Mouse (Mus musculus) MEL (cell line): ENCODE measurements around the gene Fgfrl1. TPM values are rescaled to one million over a fixed set of nuclear protein-coding genes. Genes with fewer than 3 reads are reported as not detected.

Experiments
- DNase-seq: peaks from one replicate; pipeline ENCODE4 v3.0.0; 2011; ENCODE audit warnings: low read depth, low spot score
- H3K27ac ChIP-seq: 2 replicates; pipeline ENCODE4 v1.5.1; 2012; ENCODE audit warnings: low read depth, mild to moderate bottlenecking, control low read depth, low read length, moderate library complexity; ENCODE audit not compliant: control insufficient read depth
- H3K27me3 ChIP-seq, 2 experiments: fragments of 150-350 bp in 1 of 2; sonication (generic) in 1 of 2; 2 replicates each; pipeline ENCODE4 v1.6.1; 2012; ENCODE audit warnings: low read length in 2 of 2, mild to moderate bottlenecking in 2 of 2, improper control_type of control experiment in 1 of 2, moderate library complexity in 1 of 2; ENCODE audit not compliant: insufficient read depth in 2 of 2, control insufficient read depth in 1 of 2
- H3K36me3 ChIP-seq, 2 experiments: 2 replicates each; pipeline ENCODE4 v1.6.1; 2012 to 2014; ENCODE audit warnings: low read length in 2 of 2, improper control_type of control experiment in 1 of 2, inconsistent platforms in 1 of 2, mild to moderate bottlenecking in 1 of 2; ENCODE audit not compliant: insufficient read depth in 2 of 2, control insufficient read depth in 1 of 2
- H3K4me1 ChIP-seq, 2 experiments: fragments of 150-350 bp in 1 of 2; sonication (generic) in 1 of 2; 2 replicates each; pipeline ENCODE4 v1.6.1; 2012; ENCODE audit warnings: low read length in 2 of 2, improper control_type of control experiment in 1 of 2, mild to moderate bottlenecking in 1 of 2; ENCODE audit not compliant: insufficient read depth in 2 of 2, control insufficient read depth in 1 of 2
- H3K4me3 ChIP-seq, 2 experiments: fragments of 150-350 bp in 1 of 2; sonication (generic) in 1 of 2; 2 replicates each; pipeline ENCODE4 v1.5.1; 2012; ENCODE audit warnings: low read depth in 2 of 2, low read length in 2 of 2, mild to moderate bottlenecking in 2 of 2, moderate library complexity in 2 of 2, control low read depth in 1 of 2, improper control_type of control experiment in 1 of 2; ENCODE audit not compliant: control insufficient read depth in 1 of 2, insufficient read depth in 1 of 2
- H3K79me2 ChIP-seq: 2 replicates; pipeline ENCODE4 v1.6.1; 2012; ENCODE audit warnings: mild to moderate bottlenecking, low read length, moderate library complexity; ENCODE audit not compliant: control insufficient read depth, poor library complexity, insufficient read depth
- H3K9ac ChIP-seq: 2 replicates; pipeline ENCODE4 v1.6.1; 2012; ENCODE audit warnings: low read depth, mild to moderate bottlenecking, control low read depth, low read length, moderate library complexity; ENCODE audit not compliant: control insufficient read depth, poor library complexity, severe bottlenecking
- H3K9me3 ChIP-seq: fragments of 150-350 bp; sonication (generic); replicated peaks from 2 replicates; pipeline ENCODE4 v1.6.1; 2012; ENCODE audit warnings: mild to moderate bottlenecking, low read length, improper control_type of control experiment, moderate library complexity; ENCODE audit not compliant: insufficient read depth
- CHD1 ChIP-seq: IDR thresholded peaks from 2 replicates; pipeline ENCODE4 v1.6.1; 2012; ENCODE audit warnings: low read depth, mild to moderate bottlenecking, inconsistent platforms, low read length, improper control_type of control experiment
- CHD2 ChIP-seq: IDR thresholded peaks from 2 replicates; pipeline ENCODE4 v1.6.1; 2011; ENCODE audit warnings: low read length, improper control_type of control experiment
- CTCF ChIP-seq, 3 experiments: IDR thresholded peaks in 2 of 3; conservative IDR thresholded peaks in 1 of 3; 2 replicates each; pipeline ENCODE4 v1.5.1; 2011 to 2012; ENCODE audit warnings: low read length in 3 of 3, low read depth in 2 of 3, mild to moderate bottlenecking in 2 of 3, improper control_type of control experiment in 1 of 3, inconsistent platforms in 1 of 3, mixed read lengths in 1 of 3, moderate library complexity in 1 of 3; ENCODE audit not compliant: control insufficient read depth in 1 of 3, insufficient read depth in 1 of 3, poor library complexity in 1 of 3, severe bottlenecking in 1 of 3
- E2F4 ChIP-seq: IDR thresholded peaks from 2 replicates; pipeline ENCODE4 v1.6.1; 2011; ENCODE audit warnings: low read depth, low read length, improper control_type of control experiment, borderline replicate concordance
- EP300 ChIP-seq, 2 experiments: IDR thresholded peaks; 2 replicates each; pipeline ENCODE4 v1.6.1; 2011; ENCODE audit warnings: improper control_type of control experiment in 2 of 2, low read length in 2 of 2, low read depth in 1 of 2, mild to moderate bottlenecking in 1 of 2
- ETS1 ChIP-seq: IDR thresholded peaks from 2 replicates; pipeline ENCODE4 v1.6.1; 2012; ENCODE audit warnings: low read depth, mild to moderate bottlenecking, inconsistent platforms, low read length, improper control_type of control experiment, moderate library complexity
- GATA1 ChIP-seq: IDR thresholded peaks from 2 replicates; pipeline ENCODE4 v1.6.1; 2011; ENCODE audit warnings: low read depth, low read length, improper control_type of control experiment
- HCFC1 ChIP-seq: IDR thresholded peaks from 2 replicates; pipeline ENCODE4 v1.6.1; 2012; ENCODE audit warnings: low read depth, mild to moderate bottlenecking, inconsistent platforms, low read length, improper control_type of control experiment, moderate library complexity
- JUND ChIP-seq: IDR thresholded peaks from 2 replicates; pipeline ENCODE4 v1.6.1; 2011; ENCODE audit warnings: low read depth, mild to moderate bottlenecking, improper control_type of control experiment, low read length
- KAT2A ChIP-seq: conservative IDR thresholded peaks from 2 replicates; pipeline ENCODE4 v1.6.1; 2012; ENCODE audit warnings: low read depth, low read length, improper control_type of control experiment, inconsistent platforms
- MAFK ChIP-seq: IDR thresholded peaks from 2 replicates; pipeline ENCODE4 v1.6.1; 2011; ENCODE audit warnings: low read depth, mild to moderate bottlenecking, low read length, improper control_type of control experiment, borderline replicate concordance
- MAX ChIP-seq: IDR thresholded peaks from 2 replicates; pipeline ENCODE4 v1.6.1; 2011; ENCODE audit warnings: low read length, improper control_type of control experiment
- MEF2A ChIP-seq: IDR thresholded peaks from 2 replicates; pipeline ENCODE4 v1.6.1; 2014; ENCODE audit warnings: low read depth, mild to moderate bottlenecking, inconsistent platforms, low read length, improper control_type of control experiment; ENCODE audit not compliant: poor library complexity, insufficient replicate concordance, severe bottlenecking; ENCODE audit errors: extremely low read depth
- MXI1 ChIP-seq: IDR thresholded peaks from 2 replicates; pipeline ENCODE4 v1.6.1; 2011; ENCODE audit warnings: mild to moderate bottlenecking, low read depth, low read length, improper control_type of control experiment
- MYB ChIP-seq: IDR thresholded peaks from 2 replicates; pipeline ENCODE4 v1.6.1; 2011; ENCODE audit warnings: mild to moderate bottlenecking, low read depth, low read length, improper control_type of control experiment
- MYC ChIP-seq: IDR thresholded peaks from 2 replicates; pipeline ENCODE4 v1.6.1; 2011; ENCODE audit warnings: low read depth, mild to moderate bottlenecking, low read length, improper control_type of control experiment, moderate library complexity
- NELFE ChIP-seq: IDR thresholded peaks from 2 replicates; pipeline ENCODE4 v1.6.1; 2011; ENCODE audit warnings: low read depth, low read length, improper control_type of control experiment
- NRF1 ChIP-seq: IDR thresholded peaks from 2 replicates; pipeline ENCODE4 v1.6.1; 2014; ENCODE audit warnings: low read depth, mild to moderate bottlenecking, inconsistent platforms, low read length, improper control_type of control experiment, moderate library complexity; ENCODE audit not compliant: poor library complexity, insufficient read depth, severe bottlenecking
- POLR2AphosphoS2 ChIP-seq: IDR thresholded peaks from 2 replicates; pipeline ENCODE4 v1.6.1; 2011; ENCODE audit warnings: low read length, improper control_type of control experiment
- POLR2AphosphoS5 ChIP-seq: IDR thresholded peaks from 2 replicates; pipeline ENCODE4 v1.6.1; 2012; ENCODE audit warnings: low read depth, borderline replicate concordance, mild to moderate bottlenecking, inconsistent platforms, low read length, moderate library complexity, mixed read lengths
- RAD21 ChIP-seq: IDR thresholded peaks from 2 replicates; pipeline ENCODE4 v1.6.1; 2011; ENCODE audit warnings: mild to moderate bottlenecking, low read depth, low read length, improper control_type of control experiment
- RCOR1 ChIP-seq: IDR thresholded peaks from 2 replicates; pipeline ENCODE4 v1.6.1; 2012; ENCODE audit warnings: low read depth, mild to moderate bottlenecking, inconsistent platforms, low read length, improper control_type of control experiment
- SIN3A ChIP-seq: IDR thresholded peaks from 2 replicates; pipeline ENCODE4 v1.6.1; 2012; ENCODE audit warnings: low read length, improper control_type of control experiment, inconsistent platforms
- TAL1 ChIP-seq: IDR thresholded peaks from 2 replicates; pipeline ENCODE4 v1.6.1; 2012; ENCODE audit warnings: mild to moderate bottlenecking, inconsistent platforms, low read length, moderate library complexity, mixed read lengths
- TBP ChIP-seq: IDR thresholded peaks from 2 replicates; pipeline ENCODE4 v1.8.0; 2011; ENCODE audit warnings: low read depth, low read length, improper control_type of control experiment
- TCF12 ChIP-seq: IDR thresholded peaks from 2 replicates; pipeline ENCODE4 v1.6.1; 2014; ENCODE audit warnings: low read depth, mild to moderate bottlenecking, inconsistent platforms, low read length, improper control_type of control experiment, moderate library complexity
- UBTF ChIP-seq: IDR thresholded peaks from 2 replicates; pipeline ENCODE4 v1.6.1; 2012; ENCODE audit warnings: low read depth, mild to moderate bottlenecking, inconsistent platforms, low read length, improper control_type of control experiment, moderate library complexity, borderline replicate concordance; ENCODE audit not compliant: insufficient read depth
- USF1 ChIP-seq: IDR thresholded peaks from 2 replicates; pipeline ENCODE4 v1.6.1; 2014; ENCODE audit warnings: low read depth, mild to moderate bottlenecking, inconsistent platforms, low read length, improper control_type of control experiment, moderate library complexity
- USF2 ChIP-seq, 2 experiments: IDR thresholded peaks; 2 replicates each; pipeline ENCODE4 v1.6.1; 2011 to 2012; ENCODE audit warnings: improper control_type of control experiment in 2 of 2, low read length in 2 of 2, borderline replicate concordance in 1 of 2, inconsistent platforms in 1 of 2, low read depth in 1 of 2, mild to moderate bottlenecking in 1 of 2; ENCODE audit not compliant: insufficient read depth in 1 of 2
- ZC3H11A ChIP-seq: IDR thresholded peaks from 2 replicates; pipeline ENCODE4 v1.6.1; 2012; ENCODE audit warnings: low read depth, mild to moderate bottlenecking, inconsistent platforms, low read length, improper control_type of control experiment
- ZKSCAN1 ChIP-seq: IDR thresholded peaks from 2 replicates; pipeline ENCODE4 v1.6.1; 2012; ENCODE audit warnings: low read depth, mild to moderate bottlenecking, inconsistent platforms, low read length, improper control_type of control experiment, moderate library complexity
- ZMIZ1 ChIP-seq: IDR thresholded peaks from 2 replicates; pipeline ENCODE4 v1.6.1; 2012; ENCODE audit warnings: low read depth, mild to moderate bottlenecking, inconsistent platforms, low read length, improper control_type of control experiment, moderate library complexity
- ZNF384 ChIP-seq: IDR thresholded peaks from 2 replicates; pipeline ENCODE4 v1.6.1; 2012; ENCODE audit warnings: low read depth, mild to moderate bottlenecking, inconsistent platforms, low read length, improper control_type of control experiment
- polyA plus RNA-seq, 2 experiments: library from polyadenylated mRNA; stranded (reverse) in 1 of 2; unstranded in 1 of 2; fragments of >175 nt in 1 of 2; fragments of >200 nt in 1 of 2; gene quantifications; 2 replicates each; pipeline versions ENCODE4 v1.2.1 to v1.2.4; 2012; ENCODE audit warnings: low replicate concordance in 2 of 2, low read depth in 1 of 2; ENCODE audit not compliant: insufficient read length in 2 of 2, insufficient read depth in 1 of 2, missing spikeins in 1 of 2
- total RNA-seq: library from RNA; depleted of rRNA; stranded (reverse); fragments of 300-350 nt; gene quantifications from 2 replicates; pipeline ENCODE4 v1.2.3, GENCODE M21; 2012

Fgfrl1 gene
- total and polyA plus RNA-seq, 3 experiments: 16.0 to 27.3 TPM; not detected in 1

DNA sequence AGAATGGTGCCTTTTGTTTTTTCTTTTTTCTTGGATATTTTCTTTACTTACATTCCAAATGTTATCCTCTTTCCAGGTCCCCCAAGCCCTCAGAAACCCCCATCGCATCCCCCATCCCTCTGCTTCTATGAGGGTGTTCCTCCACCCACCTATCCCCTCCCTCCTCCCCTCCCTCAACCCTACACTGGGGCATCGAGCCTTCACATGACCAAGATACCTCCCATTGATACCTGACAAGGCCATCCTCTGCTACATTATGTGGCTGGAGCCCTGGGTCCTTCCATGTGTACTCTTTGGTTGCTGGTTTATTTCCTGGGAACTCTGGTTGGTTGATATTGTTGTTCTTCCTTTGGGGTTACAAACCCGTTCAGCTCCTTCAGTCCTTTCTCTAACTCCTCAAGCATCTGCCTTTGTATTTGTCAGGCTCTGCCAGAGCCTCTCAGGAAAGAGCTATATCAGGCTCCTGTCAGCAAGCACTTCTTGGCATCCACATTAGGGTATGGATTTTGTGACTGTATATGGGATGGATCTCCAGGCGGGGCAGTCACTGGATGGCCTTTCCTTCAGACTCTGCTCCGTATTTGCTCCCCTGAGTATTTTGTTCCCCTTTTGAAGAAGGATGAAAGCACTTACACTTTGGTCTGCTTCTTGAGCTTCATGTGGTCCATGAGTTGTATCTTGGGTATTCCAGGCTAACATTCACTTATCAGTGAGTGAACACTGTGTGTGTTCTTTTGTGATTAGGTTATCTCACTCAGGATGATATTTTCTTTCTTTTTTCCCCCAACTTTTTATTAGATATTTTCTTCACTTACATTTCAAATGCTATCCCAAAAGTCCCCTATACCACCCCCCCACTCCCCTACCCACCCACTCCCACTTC, 58.4 kb downstream of the Fgfrl1 start:
- Histone ChIP-seq H3K9ac (no peak overlapping the region), H3K27ac (peak overlapping the region; percentile 45; the same call in 1 of the 2 replicates), H3K79me2 (no peaks in the 10 kb centered on the region), H3K9me3 (no peaks in the 10 kb centered on the region), H3K27me3 (no peaks in the 10 kb centered on the region), H3K4me3 (no peak overlapping the region), H3K36me3 (peaks cover 0 to 5% of the 10 kb centered on the region in 2 experiments; a peak in 2 of 4 replicates), H3K4me1 (peaks cover 5 to 13% of the 10 kb centered on the region in 2 experiments)
- peak; percentile 68 for DNase-seq
- TF ChIP-seq UBTF (no peak), USF2 (IDR thresholded peaks at IDR 0.05; ENCODE audit: borderline replicate concordance in 1 of 2, insufficient read depth in 1 of 2, low read depth in 1 of 2, low read length in 2 of 2) (no peak), ZMIZ1 (no peak), NELFE (no peak), RAD21 (no peak), POLR2AphosphoS5 (no peak), MYB (no peak), MYC (peak; percentile 39; the same call in 1 of the 2 replicates), E2F4 (no peak), EP300 (IDR thresholded peaks at IDR 0.05; ENCODE audit: low read depth in 1 of 2, low read length in 2 of 2) (peak; percentile 90 to 91), MEF2A (no peak), ZKSCAN1 (no peak), MXI1 (peak; percentile 21; the same call in 1 of the 2 replicates), TAL1 (peak; percentile 63), CHD2 (no peak), GATA1 (peak; percentile 93), HCFC1 (no peak), TBP (no peak), CHD1 (no peak), MAFK (0 out of 2 replicates have a peak, but pooled peaks have one; percentile 9), KAT2A (0 out of 2 replicates have a peak, but pooled peaks have one; percentile 12), RCOR1 (peak; percentile 69), ZNF384 (peak; percentile 22; the same call in 1 of the 2 replicates), ZC3H11A (no peak), USF1 (no peak), MAX (no peak), POLR2AphosphoS2 (no peak), CTCF (IDR thresholded peaks at IDR 0.05 in 2 of 3, conservative IDR thresholded peaks at IDR 0.05 in 1 of 3; ENCODE audit: control insufficient read depth in 1 of 3, insufficient read depth in 1 of 3, low read depth in 2 of 3, low read length in 3 of 3, poor library complexity in 1 of 3, severe bottlenecking in 1 of 3) (no peak), ETS1 (peak; percentile 67), NRF1 (no peak), TCF12 (peak; percentile 98), JUND (no peak), SIN3A (peak; percentile 41)
- TF ChIP-seq, all 39 proteins: peak for 12
